Mouse (Mus musculus): ENCODE results near the gene Pofut2.
"Not testable (repeated sequence)": the region's sequence is repeated elsewhere in the genome, so short reads cannot be mapped to it uniquely, and the experiment has no call there.

Gene Pofut2

GRCm38 (mm10) chr10:77272980-77273730, 14.1 kb downstream of the Pofut2 start:
- no peak for DNase-seq

DNA sequence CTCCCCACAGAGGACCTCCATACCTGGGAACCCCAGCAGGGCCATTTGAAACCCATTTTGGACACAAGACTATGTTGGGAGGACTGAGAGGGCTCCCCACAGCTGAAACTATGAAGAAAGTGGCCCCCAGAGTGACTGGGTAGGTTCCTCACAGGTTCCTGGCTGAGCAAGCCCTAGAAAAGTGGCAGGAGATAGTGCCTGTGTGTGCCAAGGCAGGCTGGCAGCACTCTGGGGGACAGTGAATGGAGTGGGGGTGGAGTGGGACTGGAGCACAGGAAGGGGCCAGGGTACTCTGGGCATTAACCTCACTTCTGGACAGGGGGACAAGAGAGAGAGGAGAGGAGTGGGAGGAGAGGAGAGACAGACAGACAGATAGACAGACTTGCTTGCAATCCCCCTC, 14.8 kb downstream of the Pofut2 start:
- no peak for DNase-seq

GRCm38 (mm10) chr10:77282085-77282484, 23.1 kb downstream of the Pofut2 start:
- DNase-seq: not testable (repeated sequence)

GRCm38 (mm10) chr10:77282822-77283221, 23.8 kb downstream of the Pofut2 start:
- peak; percentile 80 for DNase-seq

- DNase-seq: no peak
Observed at GRCm38 (mm10) chr10:77284832-77285231, 25.8 kb downstream of the Pofut2 start.

DNA sequence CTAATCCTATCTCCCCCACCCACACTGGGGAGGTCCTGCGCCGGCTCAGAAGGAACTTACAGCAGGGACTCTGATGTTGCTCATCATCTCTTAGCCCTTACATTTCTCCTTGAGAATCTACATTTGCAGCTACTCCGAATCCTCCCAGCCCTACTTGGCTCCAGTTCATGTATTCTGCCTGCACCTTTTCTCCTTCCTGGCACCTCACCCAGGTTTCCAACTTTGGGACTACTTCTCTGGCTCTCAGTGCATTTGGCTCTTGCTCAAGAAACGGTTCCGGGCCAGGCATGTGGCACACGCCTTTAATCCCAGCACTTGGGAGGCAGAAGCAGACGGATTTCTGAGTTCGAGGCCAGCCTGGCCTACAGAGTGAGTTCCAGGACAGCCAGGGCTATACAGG, 28.6 kb downstream of the Pofut2 start:
- DNase-seq: no peak

DNA sequence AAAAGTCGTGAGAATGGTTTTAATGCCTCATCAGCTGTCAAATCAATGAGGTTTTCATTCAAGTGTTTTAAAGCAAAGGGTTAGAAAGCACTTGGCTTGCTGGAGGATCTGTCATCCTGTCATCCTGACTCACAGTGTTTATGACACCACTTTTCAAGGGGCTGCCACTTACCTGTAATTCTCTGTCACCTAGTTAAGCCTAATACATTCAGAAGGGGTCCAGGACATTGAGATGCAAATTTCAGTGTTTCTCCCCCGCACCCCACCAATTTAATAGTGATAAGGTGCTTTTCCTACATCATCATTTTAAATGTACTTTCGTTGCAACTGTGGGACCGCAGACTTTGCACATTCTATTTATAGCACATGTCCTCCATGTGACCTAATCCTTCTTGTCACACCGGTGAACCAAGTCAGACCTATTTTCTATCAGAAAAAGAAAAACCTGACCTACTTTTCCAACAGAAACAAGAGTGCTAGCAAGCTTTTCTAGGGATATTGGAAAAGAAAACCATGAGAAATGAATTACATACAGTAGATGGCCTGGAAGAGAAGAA, 29.7 kb downstream of the Pofut2 start:
- no peak for DNase-seq

DNA sequence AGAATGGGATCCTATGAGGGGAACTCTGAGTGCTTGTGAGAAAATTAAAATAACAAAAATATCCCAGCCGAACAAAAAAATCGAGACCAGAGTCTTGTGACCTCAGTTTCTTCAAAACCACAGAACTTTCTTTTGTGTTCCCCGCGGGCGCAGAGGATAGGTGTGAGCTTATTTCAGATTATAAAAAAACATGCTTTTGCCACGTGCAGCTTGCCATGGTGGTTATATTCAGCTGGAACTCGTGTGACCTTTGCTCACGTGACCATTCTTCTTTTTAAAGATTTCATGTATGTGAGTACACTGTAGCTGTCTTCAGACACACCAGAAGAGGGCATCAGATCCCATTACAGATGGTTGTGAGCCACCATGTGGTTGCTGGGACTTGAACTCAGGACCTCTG, 30.5 kb downstream of the Pofut2 start:
- no peak for DNase-seq

DNA sequence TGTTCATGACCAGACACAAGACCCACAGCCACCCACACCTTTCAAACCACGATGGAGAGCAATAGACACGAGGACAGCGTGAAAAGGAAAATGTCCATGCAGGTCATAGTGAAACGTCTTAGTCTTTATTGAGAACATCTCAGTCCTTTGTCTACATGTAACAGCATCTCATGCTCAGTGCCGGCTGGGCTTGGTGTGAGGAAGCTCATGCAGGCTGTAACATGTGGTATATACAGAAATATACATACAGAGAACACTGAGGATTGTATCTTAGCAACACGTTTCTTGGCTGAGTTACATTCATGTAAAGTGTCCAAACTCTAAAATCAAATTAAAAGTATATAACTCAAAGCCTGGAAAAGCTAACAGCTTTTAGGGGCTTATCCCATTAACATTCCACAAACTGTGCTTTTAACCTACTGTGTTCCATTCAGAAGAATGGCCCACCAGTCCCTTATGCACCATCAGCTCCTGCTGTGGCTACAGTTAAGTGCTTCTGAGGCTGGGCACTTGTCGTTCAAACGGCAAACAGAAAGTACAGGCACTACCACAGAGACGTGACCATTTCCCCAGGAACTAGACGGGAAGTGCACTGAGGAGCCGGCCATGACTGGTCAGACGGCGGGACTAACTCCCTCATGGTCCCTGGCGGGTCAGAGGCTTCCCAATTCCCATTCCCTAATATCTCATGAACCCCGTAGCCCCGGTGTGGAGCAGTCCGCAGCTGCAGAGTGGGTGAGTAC, 31.8 kb downstream of the Pofut2 start:
- DNase-seq: no peak

- no peak for DNase-seq
Observed at GRCm38 (mm10) chr10:77294691-77295090, 35.7 kb downstream of the Pofut2 start.

- no peak for DNase-seq
Observed at GRCm38 (mm10) chr10:77298621-77299020, 39.6 kb downstream of the Pofut2 start.

DNA sequence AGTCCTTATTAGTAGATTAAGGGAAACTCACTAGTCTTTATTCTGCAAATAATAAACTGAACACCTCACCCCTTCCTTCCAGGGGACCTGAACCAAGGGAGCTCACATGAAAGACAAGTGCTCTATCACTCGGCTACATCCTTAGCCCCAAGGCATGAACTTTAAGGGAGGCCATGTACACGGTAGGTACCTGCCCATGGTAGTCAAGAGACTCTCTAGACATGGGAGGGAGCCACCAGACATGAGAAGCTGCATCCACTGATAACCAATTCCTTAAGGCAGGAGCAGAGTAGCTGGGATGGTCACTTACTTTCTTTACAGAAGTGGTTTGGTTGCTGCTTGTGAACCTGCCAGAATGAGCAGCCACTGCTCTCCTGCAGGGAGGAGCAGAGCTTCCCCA, 40.2 kb downstream of the Pofut2 start:
- DNase-seq: no peak

DNA sequence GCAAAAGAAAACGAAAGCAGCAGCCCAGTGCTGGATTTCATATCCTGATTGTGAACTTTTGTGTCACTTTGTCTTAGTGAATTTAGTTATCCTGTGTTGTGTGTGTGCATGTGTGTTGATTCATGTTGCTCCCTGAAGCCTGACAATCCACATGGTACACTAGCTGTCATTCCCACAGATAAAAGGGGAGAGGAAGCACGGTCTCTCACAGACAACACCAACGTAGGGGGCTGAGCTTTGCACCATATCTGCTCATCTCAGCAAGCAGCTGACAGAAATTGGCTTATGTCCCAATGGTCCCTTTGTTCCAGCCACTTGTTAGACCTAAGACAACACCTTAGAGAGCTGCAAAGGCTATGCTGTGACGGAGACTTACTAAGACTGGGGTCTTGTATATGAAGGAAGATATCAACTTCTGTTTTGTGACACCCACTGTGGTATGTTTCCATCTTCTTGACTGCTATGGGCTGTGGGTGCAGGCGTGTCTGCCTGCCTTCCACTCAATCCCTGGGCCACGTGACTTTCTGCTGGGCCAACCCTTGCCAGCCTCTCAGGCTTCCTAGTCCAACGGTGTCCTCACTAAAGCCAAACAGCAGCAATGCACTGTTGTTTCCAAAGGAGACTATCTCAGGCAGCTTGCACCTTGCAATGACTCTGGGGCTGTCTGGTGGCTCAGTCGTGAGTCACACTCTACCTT, 41.4 kb downstream of the Pofut2 start:
- DNase-seq: no peak

DNA sequence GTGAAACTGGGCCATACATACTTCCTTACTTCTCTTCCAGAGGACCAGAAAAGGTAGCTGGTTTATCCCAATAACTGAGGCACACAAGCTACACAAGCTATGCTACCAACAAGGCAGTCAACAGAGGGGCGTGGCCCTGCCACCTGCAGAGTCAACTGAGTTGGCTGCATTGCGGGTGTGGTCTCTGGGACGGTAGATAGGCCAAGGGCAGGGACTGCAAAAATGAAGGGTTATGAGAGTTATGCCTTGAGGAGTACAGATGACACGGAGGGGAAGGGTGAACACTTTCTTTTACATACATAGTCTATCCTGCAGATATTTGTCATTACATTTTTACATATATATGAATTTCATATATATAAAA, 41.9 kb downstream of the Pofut2 start:
- no peak for DNase-seq

DNA sequence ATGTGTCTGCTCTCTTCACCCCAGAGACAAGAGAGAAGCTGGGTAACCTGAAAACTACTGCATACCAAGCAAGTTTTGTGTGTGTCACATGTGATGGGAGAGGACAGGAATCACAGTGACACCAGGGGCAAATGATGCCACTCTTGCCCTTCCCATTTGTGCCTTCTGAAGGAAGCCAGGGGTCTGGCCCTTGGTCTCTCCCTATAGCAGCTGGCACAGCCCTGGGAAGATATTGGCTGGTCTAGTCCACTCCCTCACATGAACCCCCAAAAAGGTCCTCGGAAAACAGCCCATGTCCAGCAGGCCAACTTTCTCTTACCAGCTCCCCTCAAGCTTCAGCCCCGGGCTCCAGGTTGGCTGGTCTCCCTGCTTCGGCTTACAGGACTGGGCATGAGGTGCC, 45.3 kb downstream of the Pofut2 start:
- DNase-seq: no peak

DNA sequence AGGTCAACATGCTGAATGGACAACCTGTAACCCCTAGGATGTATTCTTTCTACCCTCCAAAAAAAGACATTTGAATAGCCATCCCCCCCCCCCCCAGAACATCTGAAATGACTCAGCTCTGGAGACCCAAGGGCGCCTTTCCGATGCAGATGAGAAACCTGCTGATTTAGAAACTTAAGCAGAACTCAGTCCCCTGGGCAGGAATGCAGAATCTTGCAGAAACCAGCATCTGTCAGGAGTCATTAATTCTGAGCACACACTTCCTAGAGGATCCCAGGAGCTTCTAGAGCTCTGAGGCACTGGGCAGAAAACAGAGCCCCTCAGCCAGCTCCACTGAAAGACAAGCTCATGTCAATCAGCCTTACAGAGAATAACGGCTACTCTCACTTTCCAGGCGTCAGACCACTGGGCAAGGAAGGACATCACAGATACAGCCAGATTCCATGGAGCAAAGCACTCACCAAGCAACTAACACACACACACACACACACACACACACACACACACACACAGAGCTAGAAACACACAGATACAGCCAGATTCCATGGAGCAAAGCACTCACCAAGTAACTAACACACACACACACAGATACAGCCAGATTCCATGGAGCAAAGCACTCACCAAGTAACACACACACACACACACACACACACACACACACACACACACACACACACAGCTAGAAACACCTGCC, 46.0 kb downstream of the Pofut2 start:
- DNase-seq: no peak

DNA sequence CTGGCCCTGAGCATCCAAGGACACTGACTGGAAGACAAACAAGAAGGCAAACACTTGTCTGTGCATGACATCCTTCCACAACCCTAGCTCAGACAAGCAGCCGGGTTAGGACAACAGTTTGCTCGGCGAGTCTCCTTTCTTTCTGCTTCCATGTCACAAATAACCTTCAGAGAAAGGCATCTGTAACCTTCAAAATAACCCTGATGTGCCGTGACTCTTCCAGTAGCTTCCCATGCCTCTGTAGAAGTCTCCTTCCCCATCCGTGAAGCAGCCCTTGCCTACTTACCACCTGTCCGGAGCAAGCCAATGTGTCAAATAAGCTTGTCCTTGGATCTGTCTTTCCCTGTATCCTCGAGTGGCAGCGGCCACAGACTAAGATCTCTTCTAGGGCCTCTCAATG, 46.7 kb downstream of the Pofut2 start:
- no peak for DNase-seq

GRCm38 (mm10) chr10:77308978-77309377, 50.0 kb downstream of the Pofut2 start:
- DNase-seq: no peak

DNA sequence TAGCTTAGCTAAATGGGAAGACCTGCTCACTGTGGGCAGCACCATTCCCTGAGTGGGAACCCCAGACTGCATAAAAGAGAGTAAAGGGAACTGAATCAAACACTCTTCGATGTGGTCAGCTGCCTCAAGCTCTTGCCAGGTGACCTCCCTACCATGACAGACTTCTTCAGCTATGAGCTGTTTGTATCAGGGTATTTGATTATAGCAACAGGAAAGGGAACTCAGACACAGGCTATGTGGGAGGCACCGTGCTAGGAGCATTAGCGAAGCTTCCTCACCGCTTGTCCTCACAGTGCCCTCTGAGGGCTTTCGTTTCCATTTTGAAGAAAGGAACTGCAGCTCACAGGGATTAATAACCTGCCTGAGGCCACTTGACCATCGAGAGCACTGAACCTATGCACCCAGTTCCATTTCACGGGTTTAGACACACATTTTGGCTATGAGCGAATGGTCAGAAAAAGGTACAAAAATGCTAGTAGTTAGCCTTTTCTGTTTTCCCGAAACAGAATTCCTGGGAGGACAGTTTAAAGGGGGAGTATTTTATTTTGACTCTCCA, 55.8 kb downstream of the Pofut2 start:
- DNase-seq: no peak

- no peak for DNase-seq
Observed at GRCm38 (mm10) chr10:77315682-77316081, 56.7 kb downstream of the Pofut2 start.

Measured in kidney, postnatal 14 days (tissue).